Mouse (Mus musculus): ENCODE measurements at regions not wholly inside any gene's neighbourhood (a gene's known extent, or its start where the extent isn't known, plus 50 kb on each side); places are given as distances from the start of the nearest gene placed in this dataset.

GRCm38 (mm10) chr7:39621796-39622195 lies 104.2 kb downstream of the Zfp619 start:
- TF ChIP-seq CTCF (IDR thresholded peaks at IDR 0.05) (no peak), EP300 (IDR thresholded peaks at IDR 0.05) (no peak)
